Mouse (Mus musculus) stomach, embryonic 16.5 days (tissue): ENCODE data around the gene Gm29289. TPM values are rescaled to one million over a fixed set of nuclear protein-coding genes. Genes with fewer than 3 reads are reported as not detected.
"Not testable (repeated sequence)": the region's sequence is repeated elsewhere in the genome, so short reads cannot be mapped to it uniquely, and the experiment has no call there.

Experiments
- ATAC-seq: fragments of 200-750 bp; cut with Nextera tagmentation; 2 replicates; pipeline ENCODE4 v1.8.0; 2017; ENCODE audit warnings: moderate number of reproducible peaks, moderate TSS enrichment; ENCODE audit not compliant: insufficient read depth, low FRiP score
- H3K27ac ChIP-seq: fragments of 300-500 bp; sonication (generic); 2 replicates; pipeline ENCODE4 v1.5.1; 2014; ENCODE audit warnings: low read length
- H3K27me3 ChIP-seq: fragments of 300-500 bp; sonication (generic); 2 replicates; pipeline ENCODE4 v1.6.1; 2014; ENCODE audit warnings: low read length, control low read depth, mixed read lengths; ENCODE audit not compliant: control insufficient read depth, insufficient read depth
- H3K36me3 ChIP-seq: fragments of 300-500 bp; sonication (generic); 2 replicates; pipeline ENCODE4 v1.6.1; 2014; ENCODE audit warnings: low read length; ENCODE audit not compliant: control insufficient read depth, insufficient read depth
- H3K4me1 ChIP-seq: fragments of 300-500 bp; sonication (generic); 2 replicates; pipeline ENCODE4 v1.6.1; 2014; ENCODE audit warnings: low read length, control low read depth, mixed read lengths; ENCODE audit not compliant: control insufficient read depth, insufficient read depth
- H3K4me2 ChIP-seq: fragments of 300-500 bp; sonication (generic); 2 replicates; pipeline ENCODE4 v1.6.1; 2014; ENCODE audit warnings: low read depth, low read length, mixed read lengths
- H3K4me3 ChIP-seq: fragments of 300-500 bp; sonication (generic); replicated peaks from 2 replicates; pipeline ENCODE4 v1.5.1; 2014; ENCODE audit warnings: mild to moderate bottlenecking, low read length
- H3K9ac ChIP-seq: fragments of 300-500 bp; sonication (generic); 2 replicates; pipeline ENCODE4 v1.6.1; 2014; ENCODE audit warnings: low read length
- H3K9me3 ChIP-seq: fragments of 300-500 bp; sonication (generic); replicated peaks from 2 replicates; pipeline ENCODE4 v1.6.1; 2016; ENCODE audit warnings: low read length, control low read depth; ENCODE audit not compliant: control insufficient read depth
- WGBS: fragments of 180-500 bp; shearing (Covaris S2); extraction: QIAGEN DNeasy Blood & Tissue Kit; methylation state at CpG from one replicate; pipeline ENCODE4 v1.1.7; 2014; 5-methylcytosine and 5-hydroxymethylcytosine counted together
- polyA plus RNA-seq: library from polyadenylated mRNA; unstranded; fragments of >200 nt; fragmentation: Nextera tagmentation; extraction: Ambion mirVana; gene quantifications from 2 replicates; pipeline ENCODE4 v1.2.1, GENCODE M21; 2015

Gene Gm29289
- polyA plus RNA-seq: not detected in 2 replicates

DNA sequence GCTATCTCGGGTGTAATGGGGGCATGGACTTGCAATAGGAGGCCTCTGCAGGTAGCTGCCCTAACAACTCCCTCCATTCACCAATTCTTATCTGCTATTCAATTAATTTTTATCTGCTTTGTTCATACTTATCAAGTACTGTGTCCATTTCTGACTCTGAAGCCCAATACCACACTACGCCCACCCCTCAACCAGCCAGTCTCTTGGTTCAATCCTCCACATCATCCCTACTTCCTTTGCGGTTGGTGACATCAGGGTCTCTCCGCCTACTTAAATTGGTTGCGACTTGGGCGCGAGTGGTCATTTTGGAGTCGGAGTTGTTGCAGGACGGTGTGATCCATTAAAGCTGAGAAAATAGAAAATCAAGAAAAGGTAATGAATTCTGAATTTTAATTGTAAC lies at the start of gene Gm29289:
Gm29289 (plus strand) TSS at position 301 of the 400 bp plus-strand sequence.
- not testable (repeated sequence) for H3K4me3 ChIP-seq, ATAC-seq, H3K9me3 ChIP-seq, H3K27ac ChIP-seq, H3K36me3 ChIP-seq, H3K4me2 ChIP-seq, H3K27me3 ChIP-seq, H3K9ac ChIP-seq, H3K4me1 ChIP-seq
- WGBS: no CpG with 5 or more reads among the region's 9 CpGs

- not testable (repeated sequence) for H3K36me3 ChIP-seq, H3K27me3 ChIP-seq, H3K27ac ChIP-seq, H3K4me3 ChIP-seq, H3K9ac ChIP-seq, H3K9me3 ChIP-seq, H3K4me1 ChIP-seq, H3K4me2 ChIP-seq, ATAC-seq
- whole genome bisulfite sequencing: no CpG with 5 or more reads among the region's 9 CpGs
These were observed 31.7 kb upstream of the Gm29289 start, which contains the start of gene Gm10352 for GRCm38 (mm10) chrY:2900689-2901088. Gene Gm10352, plus strand, starts transcription at chrY:2900989.

Other genes starting within 250 kb of the Gm29289 start
- not detected in 2 replicates for gene H2al2b, start 211.9 kb upstream of the Gm29289 start, polyA plus RNA-seq
- not detected in 2 replicates for gene Gm4064, start 136.4 kb upstream of the Gm29289 start, polyA plus RNA-seq
- gene Rbmy, start 101.9 kb upstream of the Gm29289 start, polyA plus RNA-seq: not detected in 2 replicates
- not detected in 2 replicates for gene Gm10256, start 101.9 kb upstream of the Gm29289 start, polyA plus RNA-seq
- gene Gm10352, start 31.6 kb upstream of the Gm29289 start, polyA plus RNA-seq: not detected in 2 replicates